Mouse (Mus musculus) lung, postnatal 0 days (tissue): ENCODE data around the gene Mthfd1l. TPM values are rescaled to one million over a fixed set of nuclear protein-coding genes. Genes with fewer than 3 reads are reported as not detected.

Experiments used
- ATAC-seq: fragments of 200-750 bp; cut with Nextera tagmentation; 2 replicates; pipeline ENCODE4 v1.8.0; 2017; ENCODE audit warnings: moderate library complexity
- DNase-seq: peaks from one replicate; pipeline ENCODE4 v3.0.0-alpha.2; 2016; ENCODE audit warnings: low spot score
- H3K27ac ChIP-seq: fragments of 300-500 bp; sonication (generic); 2 replicates; pipeline ENCODE4 v1.5.1; 2014; ENCODE audit warnings: antibody characterized with exemption, mild to moderate bottlenecking, low read length, mixed read lengths
- H3K27me3 ChIP-seq: fragments of 300-500 bp; sonication (generic); replicated peaks from 2 replicates; pipeline ENCODE4 v1.6.1; 2014; ENCODE audit warnings: low read length, mixed read lengths; ENCODE audit not compliant: insufficient read depth
- H3K36me3 ChIP-seq: fragments of 300-500 bp; sonication (generic); 2 replicates; pipeline ENCODE4 v1.6.1; 2014; ENCODE audit warnings: low read length, mixed read lengths; ENCODE audit not compliant: insufficient read depth
- H3K4me1 ChIP-seq: fragments of 300-500 bp; sonication (generic); 2 replicates; pipeline ENCODE4 v1.6.1; 2014; ENCODE audit warnings: antibody characterized with exemption, low read depth, low read length, mixed read lengths; ENCODE audit not compliant: insufficient read depth
- H3K4me2 ChIP-seq: fragments of 300-500 bp; sonication (generic); replicated peaks from 2 replicates; pipeline ENCODE4 v1.6.1; 2014; ENCODE audit warnings: low read depth, mild to moderate bottlenecking, low read length, moderate library complexity, mixed read lengths
- H3K4me3 ChIP-seq: fragments of 300-500 bp; sonication (generic); 2 replicates; pipeline ENCODE4 v1.5.1; 2014; ENCODE audit warnings: low read depth, low read length
- H3K9ac ChIP-seq: fragments of 300-500 bp; sonication (generic); replicated peaks from 2 replicates; pipeline ENCODE4 v1.6.1; 2014; ENCODE audit warnings: low read depth, mild to moderate bottlenecking
- H3K9me3 ChIP-seq: fragments of 300-500 bp; sonication (generic); 2 replicates; pipeline ENCODE4 v1.6.1; 2016; ENCODE audit warnings: low read length, mixed read lengths
- CTCF ChIP-seq: IDR thresholded peaks from 2 replicates; pipeline ENCODE4 v1.5.1; 2016; ENCODE audit warnings: antibody characterized with exemption, mild to moderate bottlenecking
- EP300 ChIP-seq: IDR thresholded peaks from 2 replicates; pipeline ENCODE4 v1.6.1; 2016; ENCODE audit warnings: antibody characterized with exemption, mild to moderate bottlenecking, control low read depth
- WGBS: fragments of 180-500 bp; shearing (Covaris S2); extraction: QIAGEN DNeasy Blood & Tissue Kit; methylation state at CpG from one replicate; pipeline ENCODE4 v1.1.7; 2014; 5-methylcytosine and 5-hydroxymethylcytosine counted together
- polyA plus RNA-seq: library from polyadenylated mRNA; unstranded; fragments of >200 nt; fragmentation: Nextera tagmentation; extraction: Ambion mirVana; gene quantifications from 2 replicates; pipeline ENCODE4 v1.2.1, GENCODE M21; 2015

Gene Mthfd1l
- polyA plus RNA-seq, 1 experiment from 2014 or later, result 3.7 TPM

- WGBS, result 79% methylated on average over 7 of the region's 7 CpGs
- Histone ChIP-seq H3K27ac (no peak overlapping the region), H3K27me3 (no peaks in the 10 kb centered on the region)
Measured at GRCm38 (mm10) chr10:4005191-4005590, 32.3 kb downstream of the Mthfd1l start.

GRCm38 (mm10) chr10:4006296-4007015 is 33.5 kb downstream of the Mthfd1l start:
- H3K4me3 ChIP-seq, result no peak overlapping the region
- no peak overlapping the region for H3K9ac ChIP-seq
- no peak overlapping the region for H3K4me2 ChIP-seq
- H3K4me1 ChIP-seq, result no peaks in the 10 kb centered on the region
- 47% methylated on average over 7 of the region's 7 CpGs for WGBS
- H3K36me3 ChIP-seq, result no peaks in the 10 kb centered on the region
- H3K27me3 ChIP-seq, result no peaks in the 10 kb centered on the region
- DNase-seq (peak; percentile 86), ATAC-seq (peak; percentile 94)
- no peak; the same call in 1 of the 2 replicates for TF ChIP-seq EP300
- no peak for TF ChIP-seq CTCF
- no peaks in the 10 kb centered on the region for H3K9me3 ChIP-seq
- H3K27ac ChIP-seq, result no peak overlapping the region

More at GRCm38 (mm10) chr10:4005191-4005590, 32.3 kb downstream of the Mthfd1l start:
- no peak overlapping the region for H3K4me2 ChIP-seq
- H3K4me1 ChIP-seq, result no peaks in the 10 kb centered on the region
- no peaks in the 10 kb centered on the region for H3K9me3 ChIP-seq
- H3K9ac ChIP-seq, result no peak overlapping the region
- H3K36me3 ChIP-seq, result no peaks in the 10 kb centered on the region
- DNase-seq (no peak), ATAC-seq (no peak)
- TF ChIP-seq EP300, result no peak
- TF ChIP-seq CTCF, result no peak
- H3K4me3 ChIP-seq, result no peak overlapping the region

GRCm38 (mm10) chr10:4022628-4023303 is 49.8 kb downstream of the Mthfd1l start:
- Histone ChIP-seq H3K4me3 (no peak overlapping the region), H3K9me3 (no peaks in the 10 kb centered on the region), H3K4me1 (peaks cover under 1% of the 10 kb centered on the region; the same call in 1 of the 2 replicates), H3K9ac (no peak overlapping the region), H3K36me3 (0 out of 2 replicates have a peak, but pooled peaks cover 5% of the 10 kb centered on the region), H3K27me3 (no peaks in the 10 kb centered on the region), H3K4me2 (no peak overlapping the region), H3K27ac (no peak overlapping the region; the same call in 1 of the 2 replicates)
- TF ChIP-seq CTCF, result no peak
- 0 out of 2 replicates have a peak, but pooled peaks have one; percentile 56 for TF ChIP-seq EP300
- ATAC-seq (peak; percentile 67), DNase-seq (peak; percentile 66)
- 63% methylated on average over 14 of the region's 14 CpGs for WGBS

GRCm38 (mm10) chr10:4026616-4027015 is 53.7 kb downstream of the Mthfd1l start:
- WGBS, result 84% methylated on average over 4 of the region's 4 CpGs
- Histone ChIP-seq H3K36me3 (no peaks in the 10 kb centered on the region; the same call in 1 of the 2 replicates), H3K4me1 (peaks cover 3% of the 10 kb centered on the region; the same call in 1 of the 2 replicates), H3K27ac (no peak overlapping the region), H3K9me3 (no peaks in the 10 kb centered on the region), H3K4me3 (no peak overlapping the region), H3K9ac (no peak overlapping the region), H3K27me3 (no peaks in the 10 kb centered on the region), H3K4me2 (no peak overlapping the region)
- TF ChIP-seq CTCF (no peak), EP300 (no peak)
- no peak for DNase-seq
- ATAC-seq, result no peak

GRCm38 (mm10) chr10:4027466-4027865 is 54.5 kb downstream of the Mthfd1l start:
- no peak for TF ChIP-seq CTCF
- TF ChIP-seq EP300, result peak; percentile 95
- peaks cover 3% of the 10 kb centered on the region; the same call in 1 of the 2 replicates for H3K4me1 ChIP-seq
- no peaks in the 10 kb centered on the region for H3K27me3 ChIP-seq
- 3% methylated on average over 4 of the region's 4 CpGs for WGBS
- no peak overlapping the region for H3K4me2 ChIP-seq
- DNase-seq (peak; percentile 48), ATAC-seq (peak; percentile 81)
- no peaks in the 10 kb centered on the region; the same call in 1 of the 2 replicates for H3K36me3 ChIP-seq
- H3K9me3 ChIP-seq, result no peaks in the 10 kb centered on the region
- H3K4me3 ChIP-seq, result no peak overlapping the region
- no peak overlapping the region for H3K9ac ChIP-seq
- no peak overlapping the region for H3K27ac ChIP-seq

- Histone ChIP-seq H3K4me1 (peaks cover 3% of the 10 kb centered on the region; the same call in 1 of the 2 replicates), H3K27ac (no peak overlapping the region), H3K9me3 (no peaks in the 10 kb centered on the region), H3K36me3 (no peaks in the 10 kb centered on the region; the same call in 1 of the 2 replicates), H3K27me3 (no peaks in the 10 kb centered on the region), H3K9ac (no peak overlapping the region), H3K4me3 (no peak overlapping the region), H3K4me2 (no peak overlapping the region)
- TF ChIP-seq CTCF (no peak), EP300 (0 out of 2 replicates have a peak, but pooled peaks have one; percentile 40)
- ATAC-seq (peak; percentile 73), DNase-seq (peak; percentile 80)
- WGBS, result 42% methylated on average over 15 of the region's 15 CpGs
Measured at GRCm38 (mm10) chr10:4028851-4029442, 56.0 kb downstream of the Mthfd1l start.
